Mouse (Mus musculus) activated CD4-positive, CD25-positive, alpha-beta regulatory T cell, adult 9 weeks (primary cell): Measurements from ENCODE around the gene Ccdc174. TPM values are rescaled to one million over a fixed set of nuclear protein-coding genes. Genes with fewer than 3 reads are reported as not detected.

Experiments used
- polyA plus RNA-seq: library from polyadenylated mRNA; unstranded; fragments of 100-300 nt; shearing (Covaris generic); gene quantifications from one replicate; pipeline ENCODE4 v1.2.1, GENCODE M21; 2017

The Ccdc174 gene
- polyA plus RNA-seq = 36.6 TPM

GRCm38 (mm10) chr6:91877885-91878651 lies at the start of gene Ccdc174:
Gene Ccdc174, plus strand, starts transcription at chr6:91878053.

GRCm38 (mm10) chr6:91902509-91902908 lies 24.7 kb downstream of the Ccdc174 start, which contains the start of gene 4930590J08Rik:
Gene 4930590J08Rik, plus strand, starts transcription at chr6:91902809.

Other genes with a start within 250 kb of the Ccdc174 start
- 42.7 TPM for gene Slc6a6, start 194.0 kb upstream of the Ccdc174 start, polyA plus RNA-seq
- 0.12 TPM for gene Grip2, start 50.8 kb upstream of the Ccdc174 start, polyA plus RNA-seq
- 0.15 TPM for gene 4930590J08Rik, start 24.8 kb downstream of the Ccdc174 start, polyA plus RNA-seq
- not detected for gene Fgd5, start 100.8 kb downstream of the Ccdc174 start, polyA plus RNA-seq
- 39.2 TPM for gene Nr2c2, start 213.3 kb downstream of the Ccdc174 start, polyA plus RNA-seq